Mouse (Mus musculus) small intestine, adult 2 months (tissue): ENCODE data around the gene Rpl7l1.

ENCODE experiments used
- CTCF ChIP-seq: fragments of 200-500 bp; IDR thresholded peaks from 2 replicates; pipeline ENCODE4 v1.5.1; 2012; ENCODE audit warnings: low read depth, mild to moderate bottlenecking, control low read depth, inconsistent platforms, low read length, moderate library complexity, mixed read lengths; ENCODE audit not compliant: insufficient replicate concordance, insufficient read length; ENCODE audit errors: extremely low read depth
- POLR2A ChIP-seq: fragments of 200-500 bp; IDR thresholded peaks from 2 replicates; pipeline ENCODE4 v1.6.1; 2012; ENCODE audit warnings: low read depth, mild to moderate bottlenecking, control low read depth, inconsistent platforms, low read length, moderate library complexity

DNA sequence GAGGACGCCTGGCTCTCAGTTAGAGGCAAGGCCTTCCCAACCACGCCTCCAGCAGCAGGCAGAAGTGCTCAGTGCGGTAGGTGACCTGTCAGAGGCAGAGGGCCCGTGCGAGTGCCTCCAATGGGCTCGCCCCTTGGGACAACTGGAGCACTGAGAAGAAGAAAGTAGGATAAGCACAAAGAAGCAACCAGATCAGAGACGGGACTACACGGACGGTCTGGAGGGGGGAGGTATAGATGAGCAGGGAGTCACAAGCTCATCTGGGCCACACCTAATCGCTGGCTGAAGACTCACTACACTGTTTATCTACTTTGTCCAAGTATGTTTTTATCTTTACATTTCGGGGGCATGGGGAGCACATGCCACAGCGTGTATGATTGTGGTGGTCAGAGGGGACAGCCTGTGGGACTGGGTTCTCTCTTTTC lies 35.3 kb upstream of the Rpl7l1 start:
- TF ChIP-seq CTCF = no peak
- no peak for TF ChIP-seq POLR2A
